Mouse (Mus musculus) liver, embryonic 14.5 days (tissue): ENCODE measurements around the gene Smoc2.

Experiments used
- CTCF ChIP-seq: IDR thresholded peaks from 2 replicates; pipeline ENCODE4 v1.5.1; 2016; ENCODE audit warnings: antibody characterized with exemption, low read depth, control low read depth
- EP300 ChIP-seq: IDR thresholded peaks from 2 replicates; pipeline ENCODE4 v1.6.1; 2016; ENCODE audit warnings: antibody characterized with exemption, low read depth

DNA sequence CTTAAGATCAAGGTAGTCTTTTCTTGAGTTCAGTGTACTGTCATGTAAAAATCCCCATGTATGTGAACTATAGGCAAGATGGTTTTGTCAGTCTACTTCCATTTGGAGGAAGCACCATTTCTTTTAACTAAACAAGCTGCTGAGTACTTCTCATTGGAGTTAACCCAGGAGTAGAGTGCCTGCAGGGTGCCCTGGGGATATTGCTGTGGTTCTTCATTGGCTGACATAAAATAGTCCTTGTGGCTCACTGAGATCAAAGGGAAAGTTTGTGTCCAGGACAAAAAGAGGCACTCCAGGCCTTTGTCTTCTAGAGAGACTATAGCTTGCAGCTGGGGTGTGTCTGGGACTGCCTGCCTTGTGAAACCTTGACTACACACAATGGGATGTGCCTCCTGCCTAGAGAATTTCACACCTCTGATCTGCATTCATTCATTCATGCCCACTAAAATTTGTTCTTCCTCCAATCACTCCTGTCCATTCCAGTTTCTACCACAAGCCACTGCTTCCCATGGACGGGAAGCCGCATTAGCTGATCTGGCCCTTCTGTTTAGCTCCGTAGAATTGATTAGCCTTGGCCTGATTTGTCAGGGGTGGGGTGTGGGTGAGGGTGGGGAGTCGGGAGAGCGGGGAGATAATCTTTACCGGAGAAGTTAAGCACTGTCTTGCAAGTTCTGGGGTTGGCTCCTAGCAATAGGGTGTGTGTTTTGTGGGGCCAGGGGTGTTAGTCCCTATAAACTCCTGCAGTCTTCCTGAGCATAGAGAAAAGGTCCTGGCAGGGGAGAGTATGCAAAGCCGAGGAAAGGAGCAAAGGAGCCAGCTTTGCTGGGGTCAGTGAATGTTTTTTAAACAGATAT lies 22.4 kb downstream of the Smoc2 start:
- TF ChIP-seq CTCF (no peak), EP300 (no peak)
